Mouse (Mus musculus) G1E-ER4 (cell line): ENCODE measurements around the gene Gm17581. TPM values are rescaled to one million over a fixed set of nuclear protein-coding genes. Genes with fewer than 3 reads are reported as not detected.

Experiments
- GATA1 ChIP-seq: IDR thresholded peaks from one replicate; pipeline ENCODE4 v1.8.0; 2012; ENCODE audit warnings: low read length, inconsistent platforms
- polyA plus RNA-seq: library from polyadenylated mRNA; stranded (reverse); fragments of >175 nt; gene quantifications from 2 replicates; pipeline ENCODE4 v1.2.3, GENCODE M21; 2012

Gene Gm17581
- polyA plus RNA-seq, 1 experiment, result not detected

DNA sequence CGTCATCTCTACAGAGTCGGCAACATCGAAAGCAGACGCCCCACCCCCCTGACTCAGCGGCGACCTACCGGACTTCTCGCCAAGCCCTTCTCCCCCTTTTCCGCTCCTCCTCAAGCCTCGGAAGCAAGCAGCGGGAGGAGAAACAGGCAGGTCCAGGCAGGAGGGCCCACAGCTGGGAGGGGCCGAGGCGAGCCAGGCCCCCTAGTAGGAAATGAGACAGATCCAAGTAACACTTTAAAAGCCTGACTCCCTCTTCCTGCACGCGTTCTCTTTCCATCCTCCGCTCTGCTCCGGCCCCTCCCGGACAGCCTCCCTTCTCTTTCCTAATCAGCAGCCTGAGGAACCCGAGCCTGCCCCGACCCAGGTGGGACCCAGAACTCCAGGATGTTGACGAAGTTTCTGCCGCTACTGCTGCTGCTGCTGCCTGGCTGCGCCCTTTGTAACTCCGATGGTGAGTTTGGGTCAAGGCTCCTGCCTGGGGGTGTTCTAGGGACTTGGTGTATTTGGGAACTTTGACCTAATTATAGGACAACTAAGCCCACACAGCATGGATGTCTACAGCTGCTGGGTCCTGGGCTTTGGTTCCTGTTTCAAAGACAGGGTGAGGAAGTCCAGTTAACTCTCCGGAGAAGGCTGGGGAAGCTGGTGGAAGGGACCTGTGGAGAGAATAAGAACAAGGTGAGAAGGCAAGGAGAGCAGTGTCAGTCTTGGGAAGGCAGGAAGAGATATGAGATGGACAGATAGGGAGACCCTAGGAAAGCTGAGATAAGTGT lies 15.5 kb upstream of the Gm17581 start, which contains the start of gene Procr:
Gene Procr, plus strand, starts transcription at position 104 of the 773 bp plus-strand sequence.
- no peak for TF ChIP-seq GATA1

DNA sequence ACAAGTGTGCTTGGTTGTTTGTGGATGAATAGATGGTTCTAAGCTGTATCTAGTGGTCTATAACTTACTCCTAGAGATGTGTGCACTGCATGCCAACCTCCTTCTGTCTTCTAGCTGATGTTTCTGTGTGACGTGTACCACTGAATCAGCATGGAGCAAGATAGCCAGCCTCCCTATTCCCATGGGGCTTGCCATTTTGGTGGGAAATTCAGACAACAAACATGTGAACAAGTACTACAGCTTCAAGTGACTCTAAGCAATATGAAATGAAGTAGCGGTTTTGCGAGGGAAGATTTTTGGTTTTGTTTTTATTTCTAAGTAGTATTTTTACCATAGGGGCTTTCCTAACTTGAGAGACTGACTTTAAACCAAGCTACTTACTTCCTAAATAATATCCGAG lies 13.7 kb upstream of the Gm17581 start:
- TF ChIP-seq GATA1, result no peak

DNA sequence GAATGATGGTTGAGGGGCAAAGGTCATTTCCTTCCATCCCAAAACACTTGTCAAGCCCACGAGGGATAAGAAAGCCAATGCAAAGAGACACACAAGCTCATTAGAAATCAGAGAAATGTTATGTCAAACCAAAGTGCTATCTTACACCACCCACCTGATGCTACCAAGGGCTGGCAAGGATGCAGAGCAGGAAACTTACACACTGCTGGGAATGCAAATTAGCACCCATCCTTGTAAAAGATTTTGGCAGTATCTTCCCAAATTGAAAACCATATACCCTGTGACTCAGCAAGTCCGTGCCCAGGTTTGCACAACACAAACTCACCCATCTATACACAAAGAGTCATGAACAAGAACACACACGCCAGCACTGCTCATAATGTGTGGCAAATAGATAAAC lies 9.8 kb upstream of the Gm17581 start:
- TF ChIP-seq GATA1, result no peak

DNA sequence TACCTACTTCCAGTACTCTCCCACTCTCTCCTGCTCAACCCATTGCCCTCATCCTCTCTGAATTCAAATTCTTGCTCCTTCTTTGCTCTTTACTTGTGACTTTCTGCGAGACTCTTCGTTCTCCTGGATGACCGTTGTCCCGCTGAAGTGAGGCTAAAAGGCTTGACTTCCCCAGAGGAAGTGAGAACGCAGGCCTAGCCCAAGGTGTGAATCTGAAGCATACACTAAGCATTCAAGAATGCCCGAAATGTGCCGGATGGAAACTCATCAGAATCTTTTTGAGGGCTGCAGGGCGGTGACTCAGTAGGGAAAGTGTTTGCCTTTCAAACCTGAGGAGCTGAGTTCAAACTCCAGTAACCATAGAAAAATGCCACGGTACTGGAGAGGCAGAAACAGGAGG lies 7.7 kb upstream of the Gm17581 start:
- no peak for TF ChIP-seq GATA1

DNA sequence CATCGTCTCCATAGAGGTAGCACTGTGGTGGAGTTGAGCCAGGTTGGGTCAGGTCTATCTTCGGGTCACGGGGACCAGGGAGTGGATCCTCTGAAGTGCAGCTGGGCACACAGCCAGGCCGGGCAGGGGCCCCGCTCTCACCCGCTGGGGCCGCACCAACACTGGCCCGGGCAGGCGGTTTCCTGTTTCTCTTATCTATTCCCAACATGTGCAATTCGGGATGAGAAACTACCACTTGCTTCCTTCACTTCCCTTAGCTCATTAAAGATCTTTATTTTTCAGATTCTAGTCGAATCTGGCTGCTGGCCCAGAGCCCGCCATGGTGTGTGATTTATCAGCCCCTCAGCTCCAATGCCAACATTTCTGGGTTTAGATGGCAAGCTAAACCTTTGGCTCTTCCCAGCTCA lies 7.3 kb upstream of the Gm17581 start:
- no peak for TF ChIP-seq GATA1

DNA sequence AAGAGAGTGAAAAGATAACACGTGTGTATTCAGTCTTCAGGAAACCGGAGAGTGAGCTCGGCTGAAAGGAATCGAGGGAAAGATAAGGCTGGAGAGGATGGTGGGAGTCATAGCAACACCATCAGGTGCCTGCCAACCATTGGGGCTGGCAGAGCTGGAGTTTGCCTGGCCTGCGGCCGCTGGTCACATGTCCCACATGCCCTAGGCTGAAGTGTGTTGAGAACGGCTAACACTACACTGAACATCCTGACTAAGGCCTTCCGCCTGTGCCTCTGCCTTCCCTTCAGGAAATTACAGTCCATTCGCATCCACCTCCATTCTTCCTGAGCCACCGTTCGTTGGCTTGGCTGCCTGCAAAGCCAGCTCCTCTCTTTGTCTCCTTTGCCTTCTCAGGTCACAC lies 6.5 kb upstream of the Gm17581 start:
- TF ChIP-seq GATA1, result no peak

DNA sequence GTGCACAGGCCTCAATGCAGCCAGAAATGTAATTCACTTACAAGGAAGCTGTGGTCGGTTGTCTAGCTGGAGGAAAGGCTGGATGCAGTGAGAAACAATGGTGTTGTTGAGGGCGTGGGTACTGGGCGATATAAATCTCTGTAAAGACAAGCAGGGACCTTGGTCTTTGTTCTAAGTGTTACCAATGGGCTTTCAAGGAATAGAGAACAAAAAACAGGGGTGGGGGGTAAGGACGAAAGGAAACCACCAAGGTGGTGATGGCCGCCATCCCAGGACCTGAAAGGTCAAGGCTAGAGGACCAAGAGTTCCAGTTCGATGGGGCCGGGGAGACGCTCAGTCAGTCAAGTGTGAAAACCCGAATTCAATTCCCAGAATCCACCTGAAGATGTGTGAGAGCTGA lies 2.1 kb upstream of the Gm17581 start:
- TF ChIP-seq GATA1, result no peak

DNA sequence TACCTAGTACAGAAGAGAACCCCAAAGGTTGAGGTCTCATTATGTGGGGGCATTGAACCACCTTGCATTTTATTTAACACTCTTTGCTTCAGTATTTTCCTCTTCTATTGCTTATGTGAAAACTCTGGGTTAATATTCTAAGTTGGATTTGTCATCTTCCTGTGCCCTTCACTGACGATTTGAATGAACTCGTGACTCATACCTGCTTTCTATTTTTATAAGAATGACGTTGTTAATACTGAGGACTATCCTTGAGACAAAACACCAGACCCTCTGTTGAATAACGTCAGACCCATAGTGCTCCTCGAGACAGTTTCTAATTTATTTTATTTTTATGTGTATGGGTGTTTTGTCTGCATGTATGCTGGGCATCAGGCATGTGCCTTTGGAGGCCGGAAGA lies 1.3 kb upstream of the Gm17581 start:
- TF ChIP-seq GATA1, result no peak

DNA sequence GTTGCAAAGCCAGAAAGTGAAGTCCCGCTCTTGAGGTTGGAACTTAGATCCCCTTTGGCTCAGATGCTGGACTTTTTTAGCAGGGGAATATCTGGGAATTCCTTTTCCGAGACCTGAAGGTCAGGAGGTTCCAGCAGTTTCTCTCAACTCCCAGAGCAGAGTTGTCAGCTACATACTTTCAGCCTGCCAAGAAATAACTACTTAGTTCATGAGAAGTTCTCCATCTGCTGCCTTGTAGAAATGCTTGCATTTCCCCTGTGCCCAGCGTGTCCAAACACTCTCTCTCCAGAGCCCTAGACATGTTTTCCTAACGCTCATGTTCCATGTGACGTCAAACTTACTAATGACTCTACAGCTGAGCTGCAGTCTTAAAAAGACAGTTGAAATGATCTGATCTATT lies 586 bp downstream of the Gm17581 start:
- TF ChIP-seq GATA1, result no peak

DNA sequence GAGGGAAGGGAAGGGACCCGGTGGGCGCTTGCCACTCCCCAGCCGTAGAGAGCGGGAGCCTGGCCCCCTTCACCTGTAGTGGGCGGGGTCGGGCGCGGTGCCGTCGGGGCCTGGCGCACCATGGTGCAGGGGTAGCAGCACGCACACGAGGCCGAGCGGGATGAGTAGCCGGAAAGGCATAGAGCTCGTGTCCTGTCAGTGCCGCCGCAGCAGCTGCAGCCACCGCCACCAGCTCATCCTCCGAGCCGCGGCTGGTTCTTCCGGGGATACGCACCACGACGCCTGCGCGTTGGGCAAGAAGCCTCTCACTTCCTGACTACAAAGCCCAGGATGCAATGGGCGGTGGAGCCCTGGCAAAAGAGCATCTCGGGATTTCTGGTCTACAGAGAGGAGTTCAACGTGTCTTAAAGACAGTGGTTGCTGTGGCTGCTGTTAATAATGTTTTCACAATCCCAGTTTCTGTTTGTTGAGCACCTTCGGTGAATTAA lies 6.5 kb downstream of the Gm17581 start, which contains the start of gene Edem2:
Gene Edem2, minus strand, starts transcription at position 318 of the 488 bp plus-strand sequence.
- no peak for TF ChIP-seq GATA1

DNA sequence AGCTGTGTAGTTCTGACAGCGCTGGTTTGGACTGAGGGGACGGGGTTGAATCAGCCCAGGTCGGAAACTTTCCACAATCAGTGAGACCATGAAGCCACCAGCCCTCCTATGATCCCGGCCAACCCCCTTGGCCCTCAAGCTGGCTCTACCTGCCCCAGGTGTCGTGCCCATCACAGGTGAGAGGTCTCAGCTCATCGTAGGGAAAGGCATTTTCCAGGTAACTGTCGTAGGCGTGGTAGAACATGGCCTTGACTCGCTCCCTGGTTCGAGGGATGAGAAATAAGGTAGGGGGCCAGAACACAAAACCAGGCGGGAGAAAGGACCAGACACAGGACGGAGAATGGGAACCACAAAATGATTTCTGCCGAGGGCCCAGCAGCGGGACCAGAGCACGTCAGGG lies 6.9 kb downstream of the Gm17581 start:
- no peak for TF ChIP-seq GATA1

DNA sequence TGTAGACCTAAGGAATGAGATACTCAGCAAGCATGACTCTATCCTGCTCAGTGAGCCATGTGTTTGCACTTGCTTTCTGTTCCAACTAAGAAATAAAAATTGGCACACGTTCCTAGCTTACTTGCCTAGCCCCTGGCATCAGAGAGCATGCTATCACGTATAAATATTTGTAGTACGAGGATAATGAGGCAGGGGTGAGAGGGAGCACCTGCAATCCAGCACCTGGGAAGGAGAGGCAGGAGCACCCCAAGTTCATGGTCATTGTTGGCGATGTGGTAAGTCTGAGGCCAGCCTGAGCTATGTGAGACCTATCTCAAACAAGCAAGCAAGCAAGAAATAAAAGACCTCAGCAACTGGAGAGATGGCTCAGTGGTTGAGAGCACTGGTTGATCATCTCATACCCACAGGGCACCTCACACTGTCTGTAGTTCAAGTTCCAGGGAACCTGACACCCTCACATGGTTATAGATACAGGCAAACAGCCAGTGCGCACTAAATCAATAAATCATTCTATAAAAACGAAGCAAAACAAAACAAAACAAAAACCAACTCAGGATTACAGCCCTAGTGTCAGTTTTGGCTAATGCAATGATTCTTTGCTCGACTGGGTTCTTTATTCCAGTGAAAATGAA lies 7.8 kb downstream of the Gm17581 start:
- TF ChIP-seq GATA1, result no peak

DNA sequence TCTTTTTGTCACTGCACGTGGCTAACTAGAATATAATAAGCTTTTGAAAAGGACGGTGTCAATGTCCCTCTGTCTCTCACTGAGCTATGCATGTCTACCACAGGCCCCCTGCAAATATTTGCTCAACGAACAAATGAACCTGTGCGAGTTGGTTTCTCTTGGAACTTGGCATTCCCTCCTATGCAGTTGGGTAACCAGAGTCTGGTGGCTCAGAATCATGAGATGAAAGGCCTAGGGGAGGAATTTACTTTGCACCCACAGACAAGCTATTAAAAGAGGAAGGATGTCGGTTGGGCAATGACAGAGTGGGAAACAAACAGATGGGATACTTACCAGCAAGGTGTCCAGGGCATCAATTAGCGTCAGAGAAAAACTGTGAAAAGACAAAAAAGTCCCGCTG lies 9.4 kb downstream of the Gm17581 start:
- no peak for TF ChIP-seq GATA1

DNA sequence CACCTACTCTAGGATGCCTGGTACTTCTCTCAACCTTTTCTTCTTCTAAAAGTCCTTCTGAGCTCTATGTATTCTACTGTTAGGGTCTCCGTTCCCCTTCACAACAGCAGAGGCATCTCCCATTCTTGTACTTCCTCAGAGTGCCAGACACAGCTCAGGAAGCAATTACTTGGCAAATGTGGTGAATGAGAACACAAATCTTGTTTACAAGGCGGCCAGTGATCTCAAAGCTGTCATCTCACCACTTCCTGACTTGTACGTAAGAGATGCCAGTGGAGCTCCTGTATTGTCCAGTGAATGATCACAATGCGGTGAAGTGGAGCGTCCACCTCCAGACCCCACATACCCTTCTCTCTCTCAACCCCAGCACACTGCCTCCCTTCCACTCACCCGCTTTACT lies 11.1 kb downstream of the Gm17581 start:
- no peak for TF ChIP-seq GATA1

DNA sequence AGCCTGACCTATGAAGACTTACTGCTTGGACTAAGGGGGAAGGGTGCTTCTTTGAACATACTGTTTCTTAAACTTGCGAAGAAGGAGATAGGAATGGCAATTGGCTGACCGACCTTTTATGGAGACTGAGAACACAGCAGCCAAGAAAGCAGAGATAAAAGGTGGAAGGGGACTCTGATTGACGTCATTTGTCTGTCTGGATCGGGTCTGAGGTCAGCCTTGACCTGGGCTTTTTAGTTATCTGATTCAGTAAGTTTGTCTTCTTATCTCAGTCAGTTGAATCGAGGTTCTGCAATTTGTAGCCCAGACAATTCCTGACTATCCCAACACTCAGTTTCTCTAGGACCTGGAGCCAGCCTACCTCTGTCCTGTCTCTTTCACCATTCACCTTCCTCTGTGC lies 11.6 kb downstream of the Gm17581 start:
- TF ChIP-seq GATA1, result no peak

DNA sequence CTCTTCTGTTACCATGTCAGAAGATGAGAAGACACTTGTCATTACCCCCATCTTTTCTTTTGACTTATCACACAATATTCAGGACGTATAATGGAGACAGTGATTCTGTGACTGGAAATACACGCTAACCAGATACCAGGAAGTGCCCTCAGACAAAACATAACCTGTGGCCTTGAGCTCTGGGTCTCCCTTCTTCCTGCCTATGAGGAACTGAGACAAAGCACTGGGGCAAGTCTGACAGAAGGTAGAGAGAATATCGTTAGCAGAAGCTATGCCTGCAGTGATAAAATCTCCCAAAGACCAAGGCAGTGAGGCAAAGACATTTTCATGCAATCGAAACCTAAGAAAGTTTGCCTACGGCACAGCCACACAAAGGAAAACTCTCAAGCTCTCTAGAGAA lies 15.1 kb downstream of the Gm17581 start:
- TF ChIP-seq GATA1, result no peak
